Mouse (Mus musculus): ENCODE measurements around the gene Sike1.

Gene Sike1

GRCm38 (mm10) chr3:102995605-102996321 lies at the start of gene Sike1:
Gene Sike1, plus strand, starts transcription at chr3:102995708.
- peak; percentile 85 for DNase-seq (ENCODE audit: low spot score)

GRCm38 (mm10) chr3:102946312-102946711 lies 49.2 kb upstream of the Sike1 start:
- DNase-seq (ENCODE audit: low spot score): no peak

- DNase-seq (ENCODE audit: low spot score): no peak
These were observed 48.6 kb upstream of the Sike1 start for GRCm38 (mm10) chr3:102946861-102947260.

- DNase-seq (ENCODE audit: low spot score): no peak
These were observed 41.0 kb upstream of the Sike1 start for GRCm38 (mm10) chr3:102954476-102954875.

GRCm38 (mm10) chr3:102955143-102955542 lies 40.4 kb upstream of the Sike1 start:
- DNase-seq (ENCODE audit: low spot score): no peak

GRCm38 (mm10) chr3:102955596-102955995 lies 39.9 kb upstream of the Sike1 start:
- no peak for DNase-seq (ENCODE audit: low spot score)

GRCm38 (mm10) chr3:102964033-102964432 lies 31.5 kb upstream of the Sike1 start, which contains the start of gene Nr1h5:
Gene Nr1h5, minus strand, starts transcription at chr3:102964133.
- DNase-seq (ENCODE audit: low spot score): no peak

- no peak for DNase-seq (ENCODE audit: low spot score)
These were observed 25.4 kb upstream of the Sike1 start for GRCm38 (mm10) chr3:102970067-102970466.

- no peak for DNase-seq (ENCODE audit: low spot score)
These were observed 25.0 kb upstream of the Sike1 start for GRCm38 (mm10) chr3:102970508-102970907.

GRCm38 (mm10) chr3:102976906-102977305 lies 18.6 kb upstream of the Sike1 start:
- DNase-seq (ENCODE audit: low spot score): no peak

- no peak for DNase-seq (ENCODE audit: low spot score)
These were observed 15.8 kb upstream of the Sike1 start for GRCm38 (mm10) chr3:102979550-102980348.

GRCm38 (mm10) chr3:102980349-102980736 lies 15.2 kb upstream of the Sike1 start:
- DNase-seq (ENCODE audit: low spot score): no peak

GRCm38 (mm10) chr3:102991041-102991440 lies 4.5 kb upstream of the Sike1 start:
- DNase-seq (ENCODE audit: low spot score): no peak

GRCm38 (mm10) chr3:102992936-102993335 lies 2.6 kb upstream of the Sike1 start:
- DNase-seq (ENCODE audit: low spot score): no peak

- DNase-seq (ENCODE audit: low spot score): no peak
These were observed 289 bp upstream of the Sike1 start for GRCm38 (mm10) chr3:102995233-102995604.

GRCm38 (mm10) chr3:102997036-102997435 lies 1.5 kb downstream of the Sike1 start:
- no peak for DNase-seq (ENCODE audit: low spot score)

- no peak for DNase-seq (ENCODE audit: low spot score)
These were observed 2.1 kb downstream of the Sike1 start for GRCm38 (mm10) chr3:102997591-102997990.

- DNase-seq (ENCODE audit: low spot score): no peak
These were observed 6.1 kb downstream of the Sike1 start for GRCm38 (mm10) chr3:103001595-103001994.

- DNase-seq (ENCODE audit: low spot score): no peak
These were observed 21.8 kb downstream of the Sike1 start for GRCm38 (mm10) chr3:103017350-103017749.

- no peak for DNase-seq (ENCODE audit: low spot score)
These were observed 24.0 kb downstream of the Sike1 start for GRCm38 (mm10) chr3:103019462-103019861.

GRCm38 (mm10) chr3:103020249-103020942 lies 24.9 kb downstream of the Sike1 start, which contains the start of gene Csde1:
Gene Csde1, plus strand, starts transcription at chr3:103020426.
- DNase-seq (ENCODE audit: low spot score): peak; percentile 94

- DNase-seq (ENCODE audit: low spot score): peak; percentile 54
These were observed 25.6 kb downstream of the Sike1 start for GRCm38 (mm10) chr3:103020943-103021638.

All from layer of hippocampus, adult 9-10 months (tissue).